Mouse (Mus musculus) kidney, adult 2 months (tissue): Measurements from ENCODE around the gene Slfn5. TPM values are rescaled to one million over a fixed set of nuclear protein-coding genes. Genes with fewer than 3 reads are reported as not detected.
A peak's percentile ranks its signal among the peaks of the same experiment; 100 is the strongest.
"Not testable (repeated sequence)": the region's sequence is repeated elsewhere in the genome, so short reads cannot be mapped to it uniquely, and the experiment has no call there.

Experiments used
- DNase-seq: peaks from one replicate; pipeline ENCODE4 v3.0.0; 2021
- H3K27ac ChIP-seq: fragments of 200-500 bp; 2 replicates; pipeline ENCODE4 v1.5.1; 2012; ENCODE audit warnings: low read depth, low read length, control low read depth, inconsistent platforms; ENCODE audit not compliant: insufficient read depth
- H3K27me3 ChIP-seq: fragments of 200-500 bp; replicated peaks from 2 replicates; pipeline ENCODE4 v1.6.1; 2012; ENCODE audit warnings: mild to moderate bottlenecking, moderate library complexity, low read length, inconsistent platforms; ENCODE audit not compliant: control insufficient read depth, insufficient read depth
- H3K36me3 ChIP-seq: fragments of 200-500 bp; 2 replicates; pipeline ENCODE4 v1.6.1; 2012; ENCODE audit warnings: mild to moderate bottlenecking, moderate library complexity, low read length, inconsistent platforms; ENCODE audit not compliant: control insufficient read depth, insufficient read depth
- H3K4me1 ChIP-seq: fragments of 200-500 bp; 2 replicates; pipeline ENCODE4 v1.6.1; 2011; ENCODE audit warnings: low read length; ENCODE audit not compliant: control insufficient read depth, insufficient read depth
- H3K4me3 ChIP-seq: fragments of 200-500 bp; 2 replicates; pipeline ENCODE4 v1.5.1; 2011; ENCODE audit warnings: mild to moderate bottlenecking, low read depth, low read length, control low read depth; ENCODE audit not compliant: insufficient read depth
- CTCF ChIP-seq: fragments of 200-500 bp; conservative IDR thresholded peaks from 2 replicates; pipeline ENCODE4 v1.5.1; 2011; ENCODE audit warnings: low read depth, mild to moderate bottlenecking, control low read depth, low read length, moderate library complexity, mixed read lengths; ENCODE audit not compliant: insufficient read depth, insufficient read length
- POLR2A ChIP-seq: fragments of 200-500 bp; IDR thresholded peaks from one replicate; pipeline ENCODE4 v1.6.1; 2011; ENCODE audit warnings: low read depth, low read length, control low read depth
- WGBS: fragments of 180-500 bp; shearing (Covaris S2); methylation state at CpG from one replicate; pipeline ENCODE4 v1.1.7; 2018; 5-methylcytosine and 5-hydroxymethylcytosine counted together
- polyA plus RNA-seq: library from polyadenylated mRNA; depleted of rRNA; stranded (reverse); fragments of >200 nt; gene quantifications from 2 replicates; pipeline ENCODE4 v1.2.3, GENCODE M21; 2012

The Slfn5 gene
- polyA plus RNA-seq, 1 experiment = 21.4 TPM

GRCm38 (mm10) chr11:82962215-82962614 lies 11.1 kb downstream of the Slfn5 start:
- WGBS = 77% methylated on average over 8 of the region's 8 CpGs
- TF ChIP-seq CTCF (no peak), POLR2A (no peak)
- Histone ChIP-seq H3K4me1 (no peaks in the 10 kb centered on the region; the same call in 1 of the 2 replicates), H3K36me3 (no peaks in the 10 kb centered on the region; the same call in 1 of the 2 replicates), H3K27ac (no peak overlapping the region), H3K4me3 (no peak overlapping the region), H3K27me3 (no peaks in the 10 kb centered on the region)
- no peak for DNase-seq

GRCm38 (mm10) chr11:82970712-82971589 lies 19.8 kb downstream of the Slfn5 start:
- Histone ChIP-seq H3K4me3 (no peak overlapping the region), H3K27me3 (no peaks in the 10 kb centered on the region), H3K27ac (0 out of 2 replicates have a peak overlapping the region, but pooled peaks have one; percentile 7), H3K36me3 (no peaks in the 10 kb centered on the region), H3K4me1 (no peaks in the 10 kb centered on the region)
- TF ChIP-seq CTCF (0 out of 2 replicates have a peak, but pooled peaks have one; percentile 26), POLR2A (no peak)
- peak; percentile 23 for DNase-seq
- WGBS = 17% methylated on average over 31 of the region's 31 CpGs

- 84% methylated on average over 11 of the region's 11 CpGs for WGBS
- no peak for TF ChIP-seq POLR2A
- no peak for TF ChIP-seq CTCF
- Histone ChIP-seq H3K27me3 (no peaks in the 10 kb centered on the region), H3K27ac (no peak overlapping the region), H3K4me1 (no peaks in the 10 kb centered on the region), H3K36me3 (no peaks in the 10 kb centered on the region), H3K4me3 (no peak overlapping the region)
- no peak for DNase-seq
Measured at GRCm38 (mm10) chr11:82971590-82971974, 20.4 kb downstream of the Slfn5 start.

- H3K4me1 ChIP-seq = no peaks in the 10 kb centered on the region
- WGBS = 34% methylated on average over 5 of the region's 5 CpGs
- no peak overlapping the region for H3K4me3 ChIP-seq
- no peak overlapping the region for H3K27ac ChIP-seq
- no peaks in the 10 kb centered on the region for H3K36me3 ChIP-seq
- TF ChIP-seq CTCF (no peak), POLR2A (no peak)
- peak; percentile 69 for DNase-seq
- no peaks in the 10 kb centered on the region for H3K27me3 ChIP-seq
Measured at GRCm38 (mm10) chr11:82973916-82974315, 22.8 kb downstream of the Slfn5 start.

- H3K4me1 ChIP-seq, H3K27me3 ChIP-seq, DNase-seq, H3K27ac ChIP-seq, H3K36me3 ChIP-seq, H3K4me3 ChIP-seq: not testable (repeated sequence)
- WGBS = 95% methylated on average over 2 of the region's 2 CpGs
Measured at GRCm38 (mm10) chr11:82982409-82982808, 31.3 kb downstream of the Slfn5 start.

DNA sequence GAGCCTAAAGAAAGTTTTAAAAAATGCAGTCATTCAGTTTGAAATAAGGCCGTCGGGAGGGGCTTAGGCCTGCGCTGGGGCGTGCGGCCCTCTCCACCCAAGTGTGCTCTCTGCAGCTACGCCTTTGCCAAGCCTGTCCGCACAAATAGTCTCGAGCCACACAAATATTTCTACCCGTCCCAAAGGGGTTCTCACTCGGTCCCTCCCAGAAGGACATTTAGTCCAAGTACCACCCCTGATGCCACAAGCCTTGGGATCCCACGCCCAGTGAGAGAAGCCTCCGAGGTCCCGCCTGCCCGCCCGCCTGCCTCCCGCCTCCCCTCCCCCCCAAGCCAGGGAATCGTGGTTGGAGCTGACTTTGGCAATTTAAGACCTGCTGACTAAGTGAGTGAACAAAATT lies 32.0 kb downstream of the Slfn5 start:
- 88% methylated on average over 17 of the region's 17 CpGs for WGBS
- no peaks in the 10 kb centered on the region for H3K36me3 ChIP-seq

DNA sequence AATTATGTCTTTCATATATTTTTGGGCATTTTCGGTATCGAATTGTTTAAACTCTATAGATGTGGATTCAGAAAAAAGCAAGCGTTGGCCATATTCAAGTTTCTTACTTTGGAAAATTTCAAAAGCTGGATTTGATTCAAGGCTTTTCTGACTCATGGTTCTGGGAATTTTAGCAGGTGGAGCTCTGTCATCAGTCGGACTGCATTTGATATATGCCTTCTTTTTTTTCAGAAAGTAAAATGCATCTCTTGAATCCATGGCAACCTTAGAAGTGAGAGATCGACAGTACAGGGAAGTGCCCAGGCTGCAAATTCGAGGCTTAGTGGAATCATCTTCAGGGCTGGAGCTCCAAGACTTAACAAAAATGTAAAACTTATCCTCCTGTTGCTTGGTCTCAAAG lies 36.5 kb downstream of the Slfn5 start:
- DNase-seq = no peak
- 90% methylated on average over 6 of the region's 6 CpGs for WGBS
- no peak overlapping the region for H3K27ac ChIP-seq

More for the DNA sequence above, 32.0 kb downstream of the Slfn5 start:
- Histone ChIP-seq H3K4me1 (no peaks in the 10 kb centered on the region), H3K27me3 (no peaks in the 10 kb centered on the region), H3K27ac (no peak overlapping the region), H3K4me3 (no peak overlapping the region)
- no peak for DNase-seq
- TF ChIP-seq POLR2A (no peak), CTCF (no peak)

More for the DNA sequence above, 36.5 kb downstream of the Slfn5 start:
- no peaks in the 10 kb centered on the region for H3K36me3 ChIP-seq
- no peaks in the 10 kb centered on the region for H3K27me3 ChIP-seq
- no peaks in the 10 kb centered on the region for H3K4me1 ChIP-seq
- H3K4me3 ChIP-seq = no peak overlapping the region
- TF ChIP-seq POLR2A = no peak
- no peak for TF ChIP-seq CTCF
